In the genomic region with DNA sequence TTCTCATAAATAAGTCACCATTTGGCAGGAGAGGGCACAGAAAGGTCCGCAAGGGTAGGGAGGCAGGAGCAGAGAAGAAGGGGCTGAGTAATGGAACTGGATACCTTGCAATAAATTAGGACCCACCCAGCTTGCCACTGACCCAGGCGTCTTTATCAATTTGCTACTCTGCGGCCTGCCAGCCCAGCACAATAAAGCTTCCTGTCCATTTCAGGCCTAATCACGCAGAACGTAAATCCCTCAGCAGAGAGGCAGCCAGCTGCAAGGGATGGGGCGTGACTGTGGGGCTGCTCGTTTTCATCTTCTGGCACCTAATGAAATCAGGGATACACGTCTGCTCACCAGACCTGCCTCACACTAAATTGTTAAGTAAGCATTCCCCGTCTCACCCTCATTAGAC, we compare ENCODE assay signal across 13 mouse cellular contexts.
A peak's percentile ranks its signal among the peaks of the same experiment; 100 is the strongest.
DNase-seq lines count a peak whose midpoint lies in the region; ATAC-seq lines count a peak whose summit lies in the region.
"Had no signal": no experiment of that assay in that cellular context is flagged by ENCODE, and none has a peak within 500 bp of the region (broad histone marks: within the 10 kb centered on the region; RNA-seq: fewer than 3 reads in every experiment).

No protein-coding gene starts in this region.

- 50% methylated on average over 9 of the region's 9 CpGs for WGBS in hindbrain, embryonic 11.5 days
- WGBS in hindbrain, embryonic 16.5 days = 27% methylated on average over 9 of the region's 9 CpGs
- WGBS in neural tube, embryonic 12.5 days = 22% methylated on average over 9 of the region's 9 CpGs
- WGBS in neural tube, embryonic 15.5 days = 14% methylated on average over 9 of the region's 9 CpGs
- WGBS in limb, embryonic 11.5 days = 10% methylated on average over 9 of the region's 9 CpGs

- no peaks in the 10 kb centered on the region for H3K9me3 ChIP-seq in hindbrain, embryonic 11.5 days (ENCODE audit: control insufficient read depth, low read length)
- no peaks in the 10 kb centered on the region for H3K9me3 ChIP-seq in hindbrain, embryonic 16.5 days (ENCODE audit: control insufficient read depth, low read length)
- H3K9me3 ChIP-seq in neural tube, embryonic 12.5 days = no peaks in the 10 kb centered on the region
- no peaks in the 10 kb centered on the region for H3K9me3 ChIP-seq in neural tube, embryonic 15.5 days (replicated peaks)
- no peaks in the 10 kb centered on the region for H3K9me3 ChIP-seq in limb, embryonic 11.5 days (ENCODE audit: control insufficient read depth, low read length)

- H3K4me1 ChIP-seq in hindbrain, embryonic 11.5 days (replicated peaks; ENCODE audit: control insufficient read depth, insufficient read depth, low read length) = no peaks in the 10 kb centered on the region
- H3K4me1 ChIP-seq in hindbrain, embryonic 16.5 days (ENCODE audit: control insufficient read depth, insufficient read depth, low read depth, low read length) = no peaks in the 10 kb centered on the region
- 0 out of 2 replicates have a peak, but pooled peaks cover 5% of the 10 kb centered on the region for H3K4me1 ChIP-seq in neural tube, embryonic 12.5 days
- 0 out of 2 replicates have a peak, but pooled peaks cover 3% of the 10 kb centered on the region for H3K4me1 ChIP-seq in neural tube, embryonic 15.5 days
- peaks cover 3% of the 10 kb centered on the region; the same call in 1 of the 2 replicates for H3K4me1 ChIP-seq in limb, embryonic 11.5 days (ENCODE audit: control insufficient read depth, insufficient read depth, low read length)

- no peak overlapping the region for H3K4me3 ChIP-seq in hindbrain, embryonic 11.5 days (ENCODE audit: low read depth, low read length)
- no peak overlapping the region for H3K4me3 ChIP-seq in hindbrain, embryonic 16.5 days (ENCODE audit: low read length)
- no peak overlapping the region for H3K4me3 ChIP-seq in neural tube, embryonic 12.5 days
- no peak overlapping the region for H3K4me3 ChIP-seq in neural tube, embryonic 15.5 days (replicated peaks)
- no peak overlapping the region for H3K4me3 ChIP-seq in limb, embryonic 11.5 days (ENCODE audit: low read depth, low read length)

- DNase-seq in hindbrain, embryonic 11.5 days (ENCODE audit: low spot score) = peak; percentile 35
- DNase-seq in limb, embryonic 11.5 days (ENCODE audit: low spot score) = peak; percentile 60
- no peak for DNase-seq in urinary bladder, postnatal 10 days (ENCODE audit: low spot score)
- no peak for DNase-seq in left cerebral cortex, adult 18-20 months (ENCODE audit: low spot score in 2 of 2)
- DNase-seq: adrenal gland, postnatal 14 days; heart, postnatal 4 days; kidney, adult 18-20 months; lung, postnatal 10 days had no signal

- no peaks in the 10 kb centered on the region for H3K27me3 ChIP-seq in hindbrain, embryonic 11.5 days (ENCODE audit: control insufficient read depth, insufficient read depth, low read length)
- H3K27me3 ChIP-seq in hindbrain, embryonic 16.5 days (replicated peaks; ENCODE audit: control insufficient read depth, insufficient read depth, low read length) = no peaks in the 10 kb centered on the region
- no peaks in the 10 kb centered on the region for H3K27me3 ChIP-seq in neural tube, embryonic 12.5 days (replicated peaks)
- no peaks in the 10 kb centered on the region for H3K27me3 ChIP-seq in neural tube, embryonic 15.5 days (replicated peaks)
- H3K27me3 ChIP-seq in limb, embryonic 11.5 days (ENCODE audit: control insufficient read depth, insufficient read depth, low read length) = no peaks in the 10 kb centered on the region

- ATAC-seq in hindbrain, embryonic 11.5 days (ENCODE audit: low FRiP score) = 0 out of 2 replicates have a peak, but pooled peaks have one; percentile 43
- no peak for ATAC-seq in hindbrain, embryonic 16.5 days
- peak; percentile 41; the same call in 1 of the 2 replicates for ATAC-seq in neural tube, embryonic 12.5 days (ENCODE audit: low FRiP score, low read depth)
- no peak for ATAC-seq in neural tube, embryonic 15.5 days (ENCODE audit: low FRiP score)
- ATAC-seq in limb, embryonic 11.5 days (ENCODE audit: insufficient number of reproducible peaks, low FRiP score, low TSS enrichment, low read depth) = no peak

- no peaks in the 10 kb centered on the region for H3K36me3 ChIP-seq in hindbrain, embryonic 11.5 days (ENCODE audit: control insufficient read depth, insufficient read depth, low read length)
- H3K36me3 ChIP-seq in hindbrain, embryonic 16.5 days (ENCODE audit: control insufficient read depth, insufficient read depth, low read length) = no peaks in the 10 kb centered on the region
- H3K36me3 ChIP-seq in neural tube, embryonic 12.5 days = no peaks in the 10 kb centered on the region
- no peaks in the 10 kb centered on the region for H3K36me3 ChIP-seq in neural tube, embryonic 15.5 days
- H3K36me3 ChIP-seq in limb, embryonic 11.5 days (ENCODE audit: control insufficient read depth, insufficient read depth, low read length) = no peaks in the 10 kb centered on the region

- H3K27ac ChIP-seq in hindbrain, embryonic 11.5 days (ENCODE audit: low read depth, low read length) = no peak overlapping the region
- no peak overlapping the region for H3K27ac ChIP-seq in hindbrain, embryonic 16.5 days (ENCODE audit: low read depth, low read length)
- H3K27ac ChIP-seq in neural tube, embryonic 12.5 days = no peak overlapping the region
- H3K27ac ChIP-seq in neural tube, embryonic 15.5 days (replicated peaks) = no peak overlapping the region
- no peak overlapping the region for H3K27ac ChIP-seq in limb, embryonic 11.5 days (replicated peaks; ENCODE audit: low read depth, low read length)
- H3K27ac ChIP-seq: liver, embryonic 14.5 days had no signal

- no peak overlapping the region for H3K4me2 ChIP-seq in hindbrain, embryonic 11.5 days (replicated peaks; ENCODE audit: low read depth, low read length)
- H3K4me2 ChIP-seq in hindbrain, embryonic 16.5 days (ENCODE audit: low read length) = no peak overlapping the region
- no peak overlapping the region for H3K4me2 ChIP-seq in neural tube, embryonic 12.5 days (replicated peaks)
- no peak overlapping the region for H3K4me2 ChIP-seq in neural tube, embryonic 15.5 days
- no peak overlapping the region for H3K4me2 ChIP-seq in limb, embryonic 11.5 days (ENCODE audit: low read depth, severe bottlenecking)
- H3K4me2 ChIP-seq: heart, embryonic 11.5 days had no signal

- no peak overlapping the region for H3K9ac ChIP-seq in hindbrain, embryonic 11.5 days (ENCODE audit: low read depth, low read length)
- H3K9ac ChIP-seq in hindbrain, embryonic 16.5 days (ENCODE audit: low read depth, low read length) = no peak overlapping the region
- H3K9ac ChIP-seq in neural tube, embryonic 12.5 days = no peak overlapping the region
- no peak overlapping the region for H3K9ac ChIP-seq in neural tube, embryonic 15.5 days (replicated peaks)
- no peak overlapping the region for H3K9ac ChIP-seq in limb, embryonic 11.5 days (ENCODE audit: low read length)
- H3K9ac ChIP-seq: liver, embryonic 14.5 days had no signal

Comparison
In these comparisons a context has a peak if more than half of its experiments do, and no peak if none do; other contexts are left out.
1. ATAC-seq: peak in hindbrain, embryonic 11.5 days (single experiment) and neural tube, embryonic 12.5 days (single experiment); none in hindbrain, embryonic 16.5 days (single experiment), neural tube, embryonic 15.5 days (single experiment) and limb, embryonic 11.5 days (single experiment).
2. DNase-seq: peak in hindbrain, embryonic 11.5 days (single experiment) and limb, embryonic 11.5 days (single experiment); none in urinary bladder, postnatal 10 days (single experiment) and left cerebral cortex, adult 18-20 months (0 of 2).